25 mouse cellular contexts compared by ENCODE assay signal in genomic region chr11:90345746-90346145, GRCm38 (mm10). TPM values are rescaled to one million over a fixed set of nuclear protein-coding genes. Genes with fewer than 3 reads are reported as not detected.
A peak's percentile ranks its signal among the peaks of the same experiment; 100 is the strongest.
DNase-seq lines count a peak whose midpoint lies in the region; ATAC-seq and TF ChIP-seq lines count a peak whose summit lies in the region.
"Had no signal": no experiment of that assay in that cellular context is flagged by ENCODE, and none has a peak within 500 bp of the region (broad histone marks: within the 10 kb centered on the region; RNA-seq: fewer than 3 reads in every experiment).

No protein-coding gene starts in this region.

- peaks cover 12% of the 10 kb centered on the region; the same call in 1 of the 2 replicates for H3K4me1 ChIP-seq in kidney, adult 2 months (ENCODE audit: control insufficient read depth, insufficient read depth, low read length)
- no peaks in the 10 kb centered on the region for H3K4me1 ChIP-seq in kidney, embryonic 14.5 days (ENCODE audit: control insufficient read depth, insufficient read depth, low read length)
- H3K4me1 ChIP-seq in kidney, embryonic 15.5 days = no peaks in the 10 kb centered on the region
- no peaks in the 10 kb centered on the region for H3K4me1 ChIP-seq in midbrain, embryonic 11.5 days (ENCODE audit: control insufficient read depth, insufficient read depth, low read length)
- H3K4me1 ChIP-seq in midbrain, embryonic 15.5 days = peaks cover 8% of the 10 kb centered on the region; the same call in 1 of the 2 replicates

- 64% methylated on average over 11 of the region's 11 CpGs for WGBS in kidney, adult 2 months
- WGBS in kidney, embryonic 14.5 days = 92% methylated on average over 11 of the region's 11 CpGs
- WGBS in kidney, embryonic 15.5 days = 88% methylated on average over 11 of the region's 11 CpGs
- 93% methylated on average over 11 of the region's 11 CpGs for WGBS in midbrain, embryonic 11.5 days
- WGBS in midbrain, embryonic 15.5 days = 95% methylated on average over 11 of the region's 11 CpGs

- no peak overlapping the region for H3K27ac ChIP-seq in kidney, adult 2 months (ENCODE audit: insufficient read depth, low read depth, low read length)
- no peak overlapping the region for H3K27ac ChIP-seq in kidney, embryonic 14.5 days (ENCODE audit: low read depth, low read length)
- H3K27ac ChIP-seq in kidney, embryonic 15.5 days = no peak overlapping the region
- H3K27ac ChIP-seq in midbrain, embryonic 11.5 days (ENCODE audit: low read depth, low read length) = no peak overlapping the region
- no peak overlapping the region for H3K27ac ChIP-seq in midbrain, embryonic 15.5 days
- H3K27ac ChIP-seq: embryonic facial prominence, embryonic 10.5 days; embryonic facial prominence, embryonic 12.5 days; forebrain, embryonic 13.5 days had no signal

- no peak overlapping the region for H3K4me3 ChIP-seq in kidney, adult 2 months (ENCODE audit: insufficient read depth, low read depth, low read length)
- H3K4me3 ChIP-seq in kidney, embryonic 14.5 days (ENCODE audit: low read length) = no peak overlapping the region
- no peak overlapping the region for H3K4me3 ChIP-seq in kidney, embryonic 15.5 days (replicated peaks)
- no peak overlapping the region for H3K4me3 ChIP-seq in midbrain, embryonic 11.5 days (ENCODE audit: low read depth, low read length)
- H3K4me3 ChIP-seq in midbrain, embryonic 15.5 days = no peak overlapping the region
- H3K4me3 ChIP-seq: embryonic facial prominence, embryonic 10.5 days; embryonic facial prominence, embryonic 12.5 days; forebrain, embryonic 13.5 days had no signal

- H3K4me2 ChIP-seq in kidney, embryonic 14.5 days (replicated peaks; ENCODE audit: low read depth, low read length) = no peak overlapping the region
- no peak overlapping the region for H3K4me2 ChIP-seq in kidney, embryonic 15.5 days
- H3K4me2 ChIP-seq in midbrain, embryonic 11.5 days = no peak overlapping the region
- no peak overlapping the region for H3K4me2 ChIP-seq in midbrain, embryonic 15.5 days
- H3K4me2 ChIP-seq: embryonic facial prominence, embryonic 12.5 days; forebrain, embryonic 13.5 days had no signal

- H3K36me3 ChIP-seq in kidney, adult 2 months (ENCODE audit: control insufficient read depth, insufficient read depth, low read length) = no peaks in the 10 kb centered on the region
- no peaks in the 10 kb centered on the region for H3K36me3 ChIP-seq in kidney, embryonic 14.5 days (ENCODE audit: control insufficient read depth, insufficient read depth, low read length)
- no peaks in the 10 kb centered on the region for H3K36me3 ChIP-seq in kidney, embryonic 15.5 days
- H3K36me3 ChIP-seq in midbrain, embryonic 11.5 days (ENCODE audit: control insufficient read depth, insufficient read depth, low read length) = no peaks in the 10 kb centered on the region
- no peaks in the 10 kb centered on the region for H3K36me3 ChIP-seq in midbrain, embryonic 15.5 days (replicated peaks)
- H3K36me3 ChIP-seq: embryonic facial prominence, embryonic 10.5 days; embryonic facial prominence, embryonic 12.5 days; G1E had no signal

- no peak for TF ChIP-seq CTCF in kidney, adult 2 months (conservative IDR thresholded peaks at IDR 0.05; ENCODE audit: insufficient read depth, insufficient read length, low read depth, low read length)

- DNase-seq in heart, adult 11 months = peak; percentile 88
- DNase-seq in heart, postnatal 4 days = no peak
- peak; percentile 68 for DNase-seq in kidney, adult 2 months
- DNase-seq in kidney, postnatal 36 days = peak; percentile 67 to 70
- peak; percentile 49 for DNase-seq in midbrain, embryonic 11.5 days (ENCODE audit: low spot score, missing footprints)
- DNase-seq: adrenal gland, adult 8-10 months; adrenal gland, postnatal 14 days; adrenal gland, postnatal 36 days; B cell, adult 2 months; cerebellum, adult 11-12 months; cerebellum, adult 2 months; cerebellum, adult 9-10 months; cerebellum, postnatal 10 days; cerebellum, postnatal 25 days had no signal

- H3K27me3 ChIP-seq in kidney, adult 2 months (replicated peaks; ENCODE audit: control insufficient read depth, insufficient read depth, low read length) = no peaks in the 10 kb centered on the region
- H3K27me3 ChIP-seq in kidney, embryonic 14.5 days (ENCODE audit: control insufficient read depth, insufficient read depth, low read length) = no peaks in the 10 kb centered on the region
- H3K27me3 ChIP-seq in kidney, embryonic 15.5 days = no peaks in the 10 kb centered on the region
- no peaks in the 10 kb centered on the region for H3K27me3 ChIP-seq in midbrain, embryonic 11.5 days (ENCODE audit: control insufficient read depth, insufficient read depth, low read length)
- H3K27me3 ChIP-seq in midbrain, embryonic 15.5 days (replicated peaks) = no peaks in the 10 kb centered on the region
- H3K27me3 ChIP-seq: CH12.LX; embryonic facial prominence, embryonic 12.5 days; forebrain, embryonic 13.5 days had no signal

- TF ChIP-seq POLR2A in kidney, adult 2 months (IDR thresholded peaks at IDR 0.05; ENCODE audit: low read depth, low read length) = no peak

- no peak overlapping the region for H3K9ac ChIP-seq in kidney, embryonic 14.5 days (ENCODE audit: low read depth, low read length)
- H3K9ac ChIP-seq in kidney, embryonic 15.5 days = no peak overlapping the region
- H3K9ac ChIP-seq in midbrain, embryonic 11.5 days (ENCODE audit: low read length) = no peak overlapping the region
- H3K9ac ChIP-seq in midbrain, embryonic 15.5 days = no peak overlapping the region
- H3K9ac ChIP-seq: embryonic facial prominence, embryonic 12.5 days; forebrain, embryonic 13.5 days had no signal

- no peak for ATAC-seq in kidney, embryonic 14.5 days (ENCODE audit: low FRiP score, low TSS enrichment)
- no peak for ATAC-seq in kidney, embryonic 15.5 days (replicated peaks; ENCODE audit: low FRiP score)
- ATAC-seq in midbrain, embryonic 11.5 days (ENCODE audit: low FRiP score) = no peak
- no peak for ATAC-seq in midbrain, embryonic 15.5 days (replicated peaks)
- ATAC-seq: activated CD4-positive, CD25-positive, alpha-beta regulatory T cell, adult 4 months; CD4-positive, CD25-positive, alpha-beta regulatory T cell, adult 4 months; forebrain, embryonic 13.5 days; Patski had no signal

- no peaks in the 10 kb centered on the region for H3K9me3 ChIP-seq in kidney, embryonic 14.5 days (ENCODE audit: control insufficient read depth, low read length)
- no peaks in the 10 kb centered on the region for H3K9me3 ChIP-seq in kidney, embryonic 15.5 days (replicated peaks)
- H3K9me3 ChIP-seq in midbrain, embryonic 11.5 days (ENCODE audit: control insufficient read depth, low read length) = no peaks in the 10 kb centered on the region
- H3K9me3 ChIP-seq in midbrain, embryonic 15.5 days = no peaks in the 10 kb centered on the region
- H3K9me3 ChIP-seq: embryonic facial prominence, embryonic 10.5 days; embryonic facial prominence, embryonic 12.5 days; forebrain, embryonic 13.5 days had no signal

RNA-seq across cellular contexts. Expression of gene Hlf, which starts 44.9 kb away (rescaled TPM):
- 10 to 100 TPM; 16.6 to 19.0 TPM for total RNA-seq in heart, postnatal 4 days (2021)
- polyA plus RNA-seq in kidney, adult 2 months (2012; rRNA removed) = 36.5 and 39.7 TPM in 2 replicates
- 1.5 and 1.7 TPM in 2 replicates for polyA plus RNA-seq in kidney, embryonic 14.5 days (2014; fragmentation: Nextera tagmentation; extraction: Ambion mirVana)
- polyA plus RNA-seq in kidney, embryonic 15.5 days (2015; fragmentation: Nextera tagmentation; extraction: Ambion mirVana) = 1.9 and 2.9 TPM in 2 replicates
- polyA plus RNA-seq in midbrain, embryonic 11.5 days (2014; fragmentation: Nextera tagmentation; extraction: Ambion mirVana) = 2.0 and 2.2 TPM in 2 replicates
- 7.2 and 7.6 TPM in 2 replicates for polyA plus RNA-seq in midbrain, embryonic 15.5 days (2015; fragmentation: Nextera tagmentation; extraction: Ambion mirVana)
- polyA plus RNA-seq: G1E had no signal
